Mouse (Mus musculus) stomach, embryonic 15.5 days (tissue): ENCODE measurements around the gene Cacna1d. TPM values are rescaled to one million over a fixed set of nuclear protein-coding genes. Genes with fewer than 3 reads are reported as not detected.
A peak's percentile ranks its signal among the peaks of the same experiment; 100 is the strongest.

ENCODE experiments used
- ATAC-seq: fragments of 200-750 bp; cut with Nextera tagmentation; 2 replicates; pipeline ENCODE4 v1.8.0; 2017; ENCODE audit warnings: low read depth, moderate number of reproducible peaks, moderate TSS enrichment; ENCODE audit not compliant: insufficient read depth, low FRiP score
- H3K27ac ChIP-seq: fragments of 300-500 bp; sonication (generic); 2 replicates; pipeline ENCODE4 v1.5.1; 2015; ENCODE audit warnings: mild to moderate bottlenecking, inconsistent platforms
- H3K27me3 ChIP-seq: fragments of 300-500 bp; sonication (generic); replicated peaks from 2 replicates; pipeline ENCODE4 v1.6.1; 2015; ENCODE audit warnings: inconsistent platforms
- H3K36me3 ChIP-seq: fragments of 300-500 bp; sonication (generic); 2 replicates; pipeline ENCODE4 v1.6.1; 2015; ENCODE audit warnings: inconsistent platforms
- H3K4me1 ChIP-seq: fragments of 300-500 bp; sonication (generic); 2 replicates; pipeline ENCODE4 v1.6.1; 2015; ENCODE audit warnings: inconsistent platforms
- H3K4me2 ChIP-seq: fragments of 300-500 bp; sonication (generic); 2 replicates; pipeline ENCODE4 v1.6.1; 2015; ENCODE audit warnings: mild to moderate bottlenecking, inconsistent platforms
- H3K4me3 ChIP-seq: fragments of 300-500 bp; sonication (generic); replicated peaks from 2 replicates; pipeline ENCODE4 v1.5.1; 2015; ENCODE audit warnings: inconsistent platforms
- H3K9ac ChIP-seq: fragments of 300-500 bp; sonication (generic); 2 replicates; pipeline ENCODE4 v1.6.1; 2015; ENCODE audit warnings: inconsistent platforms
- H3K9me3 ChIP-seq: fragments of 300-500 bp; sonication (generic); 2 replicates; pipeline ENCODE4 v1.6.1; 2016; ENCODE audit warnings: inconsistent platforms
- WGBS: fragments of 180-500 bp; shearing (Covaris S2); methylation state at CpG from one replicate; pipeline ENCODE4 v1.1.7; 2015; 5-methylcytosine and 5-hydroxymethylcytosine counted together
- polyA plus RNA-seq: library from polyadenylated mRNA; unstranded; fragments of >200 nt; fragmentation: Nextera tagmentation; extraction: Ambion mirVana; gene quantifications from 2 replicates; pipeline ENCODE4 v1.2.1, GENCODE M21; 2015

Cacna1d gene
- polyA plus RNA-seq, 1 experiment from 2014 or later: 6.1 TPM

- no peaks in the 10 kb centered on the region for H3K9me3 ChIP-seq
- H3K9ac ChIP-seq: no peak overlapping the region
- WGBS: 84% methylated on average over 11 of the region's 11 CpGs
- H3K4me1 ChIP-seq: no peaks in the 10 kb centered on the region
- H3K36me3 ChIP-seq: peaks cover 39% of the 10 kb centered on the region
- peak; percentile 87 for ATAC-seq
- H3K27me3 ChIP-seq: no peaks in the 10 kb centered on the region
- H3K27ac ChIP-seq: no peak overlapping the region
- no peak overlapping the region for H3K4me3 ChIP-seq
- no peak overlapping the region for H3K4me2 ChIP-seq
Observed at GRCm38 (mm10) chr14:29996000-29996751, 495.1 kb downstream of the Cacna1d start.

GRCm38 (mm10) chr14:29994976-29995375, 496.3 kb downstream of the Cacna1d start:
- Histone ChIP-seq H3K4me1 (no peaks in the 10 kb centered on the region), H3K27ac (no peak overlapping the region), H3K4me2 (no peak overlapping the region), H3K9me3 (no peaks in the 10 kb centered on the region), H3K36me3 (peaks cover 51% of the 10 kb centered on the region), H3K9ac (no peak overlapping the region), H3K27me3 (no peaks in the 10 kb centered on the region), H3K4me3 (no peak overlapping the region)
- 91% methylated on average over 4 of the region's 4 CpGs for WGBS
- ATAC-seq: no peak

Other genes with a start within 250 kb of the Cacna1d start
- 21.4 and 23.6 TPM in 2 replicates for gene Dcp1a, start 11.9 kb downstream of the Cacna1d start, polyA plus RNA-seq
- gene Tkt, start 56.9 kb upstream of the Cacna1d start, polyA plus RNA-seq: 270 and 299 TPM in 2 replicates
- gene Prkcd, start 134.8 kb upstream of the Cacna1d start, polyA plus RNA-seq: 56.2 and 59.1 TPM in 2 replicates
- gene Rft1, start 162.9 kb upstream of the Cacna1d start, polyA plus RNA-seq: 14.7 and 17.3 TPM in 2 replicates
- 12.1 and 12.2 TPM in 2 replicates for gene Sfmbt1, start 223.4 kb upstream of the Cacna1d start, polyA plus RNA-seq